Mouse (Mus musculus) heart, postnatal 0 days (tissue): ENCODE results near the gene 1700016K19Rik. TPM values are rescaled to one million over a fixed set of nuclear protein-coding genes. Genes with fewer than 3 reads are reported as not detected.

ENCODE experiments used
- ATAC-seq: fragments of 200-750 bp; cut with Nextera tagmentation; 2 replicates; pipeline ENCODE4 v1.8.0; 2017; ENCODE audit warnings: low read depth, moderate number of reproducible peaks, moderate library complexity; ENCODE audit not compliant: insufficient read depth
- DNase-seq: peaks from one replicate; pipeline ENCODE4 v3.0.0-alpha.2; 2016; ENCODE audit warnings: low spot score
- H3K27ac ChIP-seq: fragments of 300-500 bp; sonication (generic); 2 replicates; pipeline ENCODE4 v1.5.1; 2014; ENCODE audit warnings: low read depth, mild to moderate bottlenecking
- H3K27me3 ChIP-seq: fragments of 300-500 bp; sonication (generic); 2 replicates; pipeline ENCODE4 v1.6.1; 2014; ENCODE audit warnings: low read length, mixed read lengths; ENCODE audit not compliant: control insufficient read depth, insufficient read depth
- H3K36me3 ChIP-seq: fragments of 300-500 bp; sonication (generic); replicated peaks from 2 replicates; pipeline ENCODE4 v1.6.1; 2014; ENCODE audit warnings: low read length, mixed read lengths; ENCODE audit not compliant: control insufficient read depth, insufficient read depth
- H3K4me1 ChIP-seq: fragments of 300-500 bp; sonication (generic); 2 replicates; pipeline ENCODE4 v1.6.1; 2014; ENCODE audit warnings: antibody characterized with exemption; ENCODE audit not compliant: control insufficient read depth, insufficient read depth
- H3K4me2 ChIP-seq: fragments of 300-500 bp; sonication (generic); 2 replicates; pipeline ENCODE4 v1.6.1; 2014; ENCODE audit warnings: low read depth, mild to moderate bottlenecking, low read length, moderate library complexity
- H3K4me3 ChIP-seq: fragments of 300-500 bp; sonication (generic); 2 replicates; pipeline ENCODE4 v1.5.1; 2014; ENCODE audit warnings: low read depth, low read length
- H3K9ac ChIP-seq: fragments of 300-500 bp; sonication (generic); replicated peaks from 2 replicates; pipeline ENCODE4 v1.6.1; 2014; ENCODE audit warnings: low read depth, low read length, mixed read lengths
- H3K9me3 ChIP-seq: fragments of 300-500 bp; sonication (generic); replicated peaks from 2 replicates; pipeline ENCODE4 v1.6.1; 2016; ENCODE audit warnings: low read length; ENCODE audit not compliant: control insufficient read depth
- CTCF ChIP-seq: IDR thresholded peaks from 2 replicates; pipeline ENCODE4 v1.5.1; 2016; ENCODE audit warnings: antibody characterized with exemption, control low read depth, low read depth
- EP300 ChIP-seq: IDR thresholded peaks from 2 replicates; pipeline ENCODE4 v1.6.1; 2016; ENCODE audit warnings: antibody characterized with exemption, low read depth
- WGBS: fragments of 180-500 bp; shearing (Covaris S2); extraction: QIAGEN DNeasy Blood & Tissue Kit; methylation state at CpG from one replicate; pipeline ENCODE4 v1.1.7; 2014; 5-methylcytosine and 5-hydroxymethylcytosine counted together
- polyA plus RNA-seq: library from polyadenylated mRNA; unstranded; fragments of >200 nt; fragmentation: Nextera tagmentation; extraction: Ambion mirVana; gene quantifications from 2 replicates; pipeline ENCODE4 v1.2.1, GENCODE M21; 2015
- total RNA-seq: library from RNA; depleted of rRNA; stranded (reverse); fragments of >200 nt; gene quantifications from 2 replicates; pipeline ENCODE4 v1.2.3, GENCODE M21; 2014; ENCODE audit warnings: low replicate concordance

The 1700016K19Rik gene
- total and polyA plus RNA-seq, 2 experiments from 2014 or later: not detected

- H3K4me2 ChIP-seq: no peak overlapping the region
- 76% methylated on average over 6 of the region's 6 CpGs for WGBS
These were observed 15.5 kb downstream of the 1700016K19Rik start for GRCm38 (mm10) chr11:76015251-76015650.

GRCm38 (mm10) chr11:76015814-76016213, 16.1 kb downstream of the 1700016K19Rik start:
- Histone ChIP-seq H3K9me3 (no peaks in the 10 kb centered on the region), H3K9ac (no peak overlapping the region), H3K4me1 (no peaks in the 10 kb centered on the region), H3K27me3 (no peaks in the 10 kb centered on the region), H3K27ac (no peak overlapping the region), H3K4me2 (no peak overlapping the region), H3K36me3 (no peaks in the 10 kb centered on the region), H3K4me3 (no peak overlapping the region)
- WGBS: 91% methylated on average over 4 of the region's 4 CpGs
- ATAC-seq (no peak), DNase-seq (no peak)
- TF ChIP-seq EP300: no peak
- no peak for TF ChIP-seq CTCF

More at GRCm38 (mm10) chr11:76015251-76015650, 15.5 kb downstream of the 1700016K19Rik start:
- no peak for DNase-seq
- no peaks in the 10 kb centered on the region for H3K27me3 ChIP-seq
- H3K4me1 ChIP-seq: no peaks in the 10 kb centered on the region
- no peaks in the 10 kb centered on the region for H3K36me3 ChIP-seq
- H3K9me3 ChIP-seq: no peaks in the 10 kb centered on the region
- ATAC-seq: no peak
- TF ChIP-seq CTCF: no peak
- no peak for TF ChIP-seq EP300
- H3K4me3 ChIP-seq: no peak overlapping the region
- no peak overlapping the region for H3K27ac ChIP-seq
- H3K9ac ChIP-seq: no peak overlapping the region

- H3K36me3 ChIP-seq: 0 out of 2 replicates have a peak, but pooled peaks cover 4% of the 10 kb centered on the region
- no peak for DNase-seq
- H3K9me3 ChIP-seq: no peaks in the 10 kb centered on the region
- no peak overlapping the region for H3K4me3 ChIP-seq
- H3K4me2 ChIP-seq: no peak overlapping the region
- WGBS: 78% methylated on average over 4 of the region's 4 CpGs
- no peak overlapping the region for H3K9ac ChIP-seq
- H3K27ac ChIP-seq: no peak overlapping the region
- TF ChIP-seq CTCF: no peak
- no peak for TF ChIP-seq EP300
- ATAC-seq: no peak
- H3K4me1 ChIP-seq: no peaks in the 10 kb centered on the region
- H3K27me3 ChIP-seq: no peaks in the 10 kb centered on the region
These were observed 20.2 kb downstream of the 1700016K19Rik start for GRCm38 (mm10) chr11:76019879-76020278.

- Histone ChIP-seq H3K9ac (no peak overlapping the region), H3K36me3 (0 out of 2 replicates have a peak, but pooled peaks cover 4% of the 10 kb centered on the region), H3K27me3 (no peaks in the 10 kb centered on the region), H3K4me2 (no peak overlapping the region), H3K27ac (no peak overlapping the region), H3K4me1 (no peaks in the 10 kb centered on the region), H3K4me3 (no peak overlapping the region), H3K9me3 (no peaks in the 10 kb centered on the region)
- no peak for ATAC-seq
- no peak for TF ChIP-seq EP300
- TF ChIP-seq CTCF: no peak
- 74% methylated on average over 9 of the region's 9 CpGs for WGBS
- no peak for DNase-seq
These were observed 21.2 kb downstream of the 1700016K19Rik start for GRCm38 (mm10) chr11:76020916-76021315.

- ATAC-seq (no peak), DNase-seq (no peak)
- no peaks in the 10 kb centered on the region for H3K27me3 ChIP-seq
- no peak overlapping the region for H3K9ac ChIP-seq
- H3K9me3 ChIP-seq: no peaks in the 10 kb centered on the region
- WGBS: 77% methylated on average over 7 of the region's 7 CpGs
- H3K4me2 ChIP-seq: peak overlapping the region; percentile 78
- TF ChIP-seq EP300 (no peak), CTCF (no peak)
- no peak overlapping the region for H3K27ac ChIP-seq
- no peak overlapping the region; the same call in 1 of the 2 replicates for H3K4me3 ChIP-seq
- H3K36me3 ChIP-seq: 0 out of 2 replicates have a peak, but pooled peaks cover 4% of the 10 kb centered on the region
- peaks cover 5% of the 10 kb centered on the region; the same call in 1 of the 2 replicates for H3K4me1 ChIP-seq
These were observed 25.4 kb downstream of the 1700016K19Rik start for GRCm38 (mm10) chr11:76025080-76025583.
